Mouse (Mus musculus) forebrain, embryonic 14.5 days (tissue): ENCODE results near the gene Zfp984. TPM values are rescaled to one million over a fixed set of nuclear protein-coding genes. Genes with fewer than 3 reads are reported as not detected.
A peak's percentile ranks its signal among the peaks of the same experiment; 100 is the strongest.
"Not testable (repeated sequence)": the region's sequence is repeated elsewhere in the genome, so short reads cannot be mapped to it uniquely, and the experiment has no call there.

ENCODE experiments used
- ATAC-seq: fragments of 200-750 bp; cut with Nextera tagmentation; 2 replicates; pipeline ENCODE4 v1.8.0; 2017; ENCODE audit warnings: mild to moderate bottlenecking, moderate library complexity
- DNase-seq: peaks from one replicate; pipeline ENCODE4 v3.0.0-alpha.2; 2015; ENCODE audit warnings: low spot score
- H3K27ac ChIP-seq: fragments of 300-500 bp; sonication (generic); 2 replicates; pipeline ENCODE4 v1.5.1; 2014; ENCODE audit warnings: low read depth, mild to moderate bottlenecking, control low read depth, low read length, moderate library complexity
- H3K27me3 ChIP-seq: fragments of 300-500 bp; sonication (generic); replicated peaks from 2 replicates; pipeline ENCODE4 v1.6.1; 2014; ENCODE audit warnings: low read length, control low read depth, mixed read lengths; ENCODE audit not compliant: control insufficient read depth, insufficient read depth
- H3K36me3 ChIP-seq: fragments of 300-500 bp; sonication (generic); 2 replicates; pipeline ENCODE4 v1.6.1; 2014; ENCODE audit warnings: low read length, control low read depth; ENCODE audit not compliant: control insufficient read depth, insufficient read depth
- H3K4me1 ChIP-seq: fragments of 300-500 bp; sonication (generic); 2 replicates; pipeline ENCODE4 v1.6.1; 2014; ENCODE audit warnings: antibody characterized with exemption, low read length, control low read depth; ENCODE audit not compliant: control insufficient read depth, insufficient read depth
- H3K4me2 ChIP-seq: fragments of 300-500 bp; sonication (generic); 2 replicates; pipeline ENCODE4 v1.6.1; 2014; ENCODE audit warnings: mild to moderate bottlenecking, control low read depth, low read length
- H3K4me3 ChIP-seq: fragments of 300-500 bp; sonication (generic); 2 replicates; pipeline ENCODE4 v1.5.1; 2014; ENCODE audit warnings: low read depth, low read length, control low read depth
- H3K9ac ChIP-seq: fragments of 300-500 bp; sonication (generic); 2 replicates; pipeline ENCODE4 v1.6.1; 2014; ENCODE audit warnings: mild to moderate bottlenecking, low read length, control low read depth, moderate library complexity
- H3K9me3 ChIP-seq: fragments of 300-500 bp; sonication (generic); replicated peaks from 2 replicates; pipeline ENCODE4 v1.6.1; 2016; ENCODE audit warnings: low read length, control low read depth, mixed read lengths; ENCODE audit not compliant: control insufficient read depth
- WGBS: fragments of 180-500 bp; shearing (Covaris S2); extraction: QIAGEN DNeasy Blood & Tissue Kit; methylation state at CpG from one replicate; pipeline ENCODE4 v1.1.7; 2014; 5-methylcytosine and 5-hydroxymethylcytosine counted together
- polyA plus RNA-seq: library from polyadenylated mRNA; unstranded; fragments of >200 nt; fragmentation: Nextera tagmentation; extraction: Ambion mirVana; gene quantifications from 2 replicates; pipeline ENCODE4 v1.2.1, GENCODE M21; 2014

Gene Zfp984
- polyA plus RNA-seq, result 6.1 and 6.2 TPM in 2 replicates

DNA sequence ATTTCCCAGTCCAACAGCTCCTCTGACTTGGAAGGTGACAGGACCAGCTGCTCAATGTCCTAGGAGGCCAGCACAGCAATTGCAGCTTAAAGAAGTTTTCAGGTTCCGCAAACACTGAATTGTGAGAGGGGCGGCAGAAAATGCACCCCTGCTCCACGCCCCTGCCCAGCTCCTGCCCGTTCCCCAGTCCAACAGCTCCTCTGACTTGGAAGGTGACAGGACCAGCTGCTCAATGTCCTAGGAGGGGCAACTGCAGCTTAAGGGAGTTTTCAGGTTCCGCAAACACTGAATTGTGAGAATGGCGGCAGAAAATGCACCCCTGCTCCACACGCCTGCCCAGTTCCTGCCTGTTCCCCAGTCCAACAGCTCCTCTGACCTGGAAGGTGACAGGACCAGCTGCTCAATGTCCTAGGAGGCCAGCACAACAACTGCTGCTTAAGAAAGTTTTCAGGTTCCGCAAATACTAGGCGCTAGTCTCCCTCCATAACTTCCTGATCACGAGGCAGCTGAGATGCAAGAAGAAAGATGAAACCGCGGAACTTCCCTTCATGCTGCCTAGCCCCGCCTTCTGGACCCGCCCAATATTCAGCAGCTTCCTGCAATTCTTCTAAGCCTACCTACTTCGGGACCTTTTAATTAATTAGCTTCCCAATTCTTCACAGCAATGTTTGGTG is at the start of gene Zfp984:
Zfp984 (minus strand) TSS at position 497 of the 674 bp plus-strand sequence.
- 13% methylated on average over 15 of the region's 15 CpGs for WGBS
- H3K4me2 ChIP-seq, result peak within 1 kb of the TSS; percentile 59
- peak within 1 kb of the TSS; percentile 56 for H3K9ac ChIP-seq
- H3K4me1 ChIP-seq, H3K36me3 ChIP-seq, H3K27ac ChIP-seq, H3K9me3 ChIP-seq, H3K27me3 ChIP-seq: not testable (repeated sequence)
- H3K4me3 ChIP-seq, result peak within 1 kb of the TSS; percentile 38
- DNase-seq (peak; percentile 56), ATAC-seq (peak; percentile 70)

DNA sequence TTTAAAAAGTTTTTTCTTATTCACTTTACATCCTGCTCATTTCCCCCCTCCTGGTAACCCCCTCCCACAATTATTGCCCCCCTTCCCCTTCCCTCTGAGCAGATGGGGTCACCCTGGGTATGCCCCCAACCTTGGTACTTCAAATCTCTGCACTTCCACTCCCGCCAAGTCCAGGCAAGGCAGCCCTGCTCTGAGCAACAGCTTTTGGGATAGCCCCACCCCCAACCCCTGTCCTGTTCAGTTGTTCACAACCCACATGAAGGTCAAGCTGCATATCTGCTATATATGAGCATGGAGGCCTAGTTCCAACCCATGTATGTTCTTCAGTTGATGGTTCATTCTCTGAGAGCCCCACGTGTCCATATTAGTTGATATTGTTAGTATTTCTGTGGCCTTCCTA is 41.2 kb upstream of the Zfp984 start:
- Histone ChIP-seq H3K27me3 (no peaks in the 10 kb centered on the region), H3K4me2 (no peak overlapping the region), H3K4me1 (peaks cover 10% of the 10 kb centered on the region), H3K9ac (no peak overlapping the region), H3K36me3 (no peaks in the 10 kb centered on the region), H3K4me3 (no peak overlapping the region), H3K27ac (no peak overlapping the region), H3K9me3 (no peaks in the 10 kb centered on the region)
- DNase-seq, result no peak
- WGBS, result 80% methylated on average over 2 of the region's 2 CpGs
- no peak for ATAC-seq

DNA sequence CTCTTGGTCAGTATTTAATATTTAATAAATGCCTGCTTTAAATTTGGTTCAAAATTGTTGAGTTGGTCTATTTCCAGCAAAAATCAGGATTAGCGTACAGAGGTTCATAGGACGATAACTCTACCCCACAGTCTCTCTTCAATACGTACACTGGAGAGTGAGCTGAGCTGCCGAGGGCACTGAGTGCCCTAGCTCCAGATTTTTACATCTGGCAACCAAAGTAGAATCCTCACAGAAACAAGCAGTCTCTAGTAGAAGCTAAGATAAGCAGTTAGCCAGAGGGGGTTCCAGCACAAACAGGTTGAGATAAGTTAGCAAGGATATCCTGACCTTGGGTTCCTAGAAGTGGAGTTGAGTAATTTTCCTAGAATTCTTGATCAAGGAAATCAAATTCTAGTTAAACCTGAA is 39.0 kb upstream of the Zfp984 start:
- Histone ChIP-seq H3K36me3 (peaks cover 8% of the 10 kb centered on the region), H3K9ac (peak overlapping the region; percentile 72), H3K4me1 (peaks cover 10% of the 10 kb centered on the region), H3K4me3 (peak overlapping the region; percentile 75), H3K9me3 (peaks cover 7% of the 10 kb centered on the region; the same call in 1 of the 2 replicates), H3K27me3 (no peaks in the 10 kb centered on the region), H3K27ac (no peak overlapping the region), H3K4me2 (peak overlapping the region; percentile 75)
- WGBS, result 6% methylated on average over 4 of the region's 4 CpGs
- DNase-seq (no peak), ATAC-seq (peak; percentile 76)

DNA sequence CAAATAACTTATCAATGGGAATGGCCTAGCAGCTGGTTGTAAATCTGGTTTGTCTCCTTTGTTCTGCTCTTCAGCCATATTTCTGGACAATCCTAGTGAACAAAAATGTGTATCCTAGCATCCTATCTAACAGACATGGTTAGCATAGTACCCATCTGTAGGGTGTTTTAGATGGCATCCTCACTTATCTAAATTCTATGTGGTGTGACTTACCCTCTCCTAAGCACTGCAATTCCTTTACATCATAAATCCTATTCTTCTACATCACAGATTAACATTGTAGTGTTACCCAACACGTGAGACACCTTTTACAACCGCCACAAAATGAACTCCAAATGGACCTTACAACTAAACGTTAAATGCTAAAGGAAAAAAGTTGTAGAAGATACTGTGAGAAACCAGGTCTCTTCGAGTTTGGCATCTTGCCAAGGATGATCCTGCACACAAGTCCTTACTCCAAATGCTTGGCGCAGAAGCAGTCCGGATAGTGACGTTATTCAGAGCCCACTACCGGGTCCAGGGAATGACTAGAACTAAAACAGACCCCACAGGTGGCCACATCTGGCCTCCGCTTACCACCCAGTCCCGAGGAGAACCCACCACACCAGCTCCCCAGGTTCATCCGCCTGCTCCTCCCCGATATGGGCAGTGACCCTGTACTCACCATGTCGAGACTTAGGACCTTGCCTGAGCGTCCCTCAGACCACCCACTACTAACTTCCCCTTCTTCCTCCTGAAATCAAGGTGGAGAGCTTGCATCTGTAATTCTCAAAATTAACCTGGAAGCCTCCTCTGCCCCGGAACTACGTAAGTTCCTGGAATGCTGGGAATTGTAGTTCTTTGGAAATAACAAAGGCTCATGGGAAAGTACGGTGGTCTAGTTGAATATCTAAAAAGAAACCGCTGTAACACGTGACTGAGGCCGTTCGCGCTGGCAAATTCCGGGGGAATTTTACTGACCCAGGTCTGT is 38.3 kb upstream of the Zfp984 start, which contains the start of gene Zfp933:
Zfp933 (minus strand) TSS at position 753 of the 970 bp plus-strand sequence.
- H3K27ac ChIP-seq, result no peak within 1 kb of the TSS
- ATAC-seq, result peak; percentile 92
- H3K4me1 ChIP-seq, result peaks cover 10% of the 10 kb centered on the region
- peak within 1 kb of the TSS; percentile 72 for H3K9ac ChIP-seq
- no peaks in the 10 kb centered on the region for H3K27me3 ChIP-seq
- H3K4me2 ChIP-seq, result peak within 1 kb of the TSS; percentile 75
- DNase-seq, result peak; percentile 98
- H3K36me3 ChIP-seq, result peaks cover 10% of the 10 kb centered on the region
- H3K4me3 ChIP-seq, result peak within 1 kb of the TSS; percentile 75
- H3K9me3 ChIP-seq, result peaks cover 14% of the 10 kb centered on the region
- 7% methylated on average over 23 of the region's 23 CpGs for whole genome bisulfite sequencing

DNA sequence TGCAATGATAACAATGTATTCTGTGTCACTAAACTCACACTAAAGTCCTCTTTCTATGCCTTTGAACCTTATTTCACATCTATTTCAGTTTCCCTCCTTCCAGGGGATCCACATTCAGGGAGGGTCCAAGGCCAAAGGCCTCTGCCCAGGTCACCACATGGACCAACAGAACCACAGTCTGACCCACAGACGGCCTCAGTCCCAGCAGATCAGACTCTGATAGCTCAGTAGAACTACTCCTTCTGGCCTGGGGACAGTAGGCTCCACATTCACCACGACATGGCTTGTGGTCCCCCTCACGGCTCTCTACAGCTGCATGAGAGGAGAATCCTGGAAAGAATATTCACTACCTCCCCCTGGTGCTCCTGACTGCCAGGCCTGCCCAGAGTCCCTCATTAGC is 33.3 kb upstream of the Zfp984 start:
- Histone ChIP-seq H3K27ac (no peak overlapping the region), H3K27me3 (no peaks in the 10 kb centered on the region), H3K4me1 (peaks cover 5% of the 10 kb centered on the region; the same call in 1 of the 2 replicates), H3K36me3 (peaks cover 16% of the 10 kb centered on the region), H3K4me2 (no peak overlapping the region), H3K4me3 (no peak overlapping the region), H3K9ac (no peak overlapping the region), H3K9me3 (peaks cover 32% of the 10 kb centered on the region)
- ATAC-seq (no peak), DNase-seq (no peak)
- 89% methylated on average over 3 of the region's 3 CpGs for WGBS

DNA sequence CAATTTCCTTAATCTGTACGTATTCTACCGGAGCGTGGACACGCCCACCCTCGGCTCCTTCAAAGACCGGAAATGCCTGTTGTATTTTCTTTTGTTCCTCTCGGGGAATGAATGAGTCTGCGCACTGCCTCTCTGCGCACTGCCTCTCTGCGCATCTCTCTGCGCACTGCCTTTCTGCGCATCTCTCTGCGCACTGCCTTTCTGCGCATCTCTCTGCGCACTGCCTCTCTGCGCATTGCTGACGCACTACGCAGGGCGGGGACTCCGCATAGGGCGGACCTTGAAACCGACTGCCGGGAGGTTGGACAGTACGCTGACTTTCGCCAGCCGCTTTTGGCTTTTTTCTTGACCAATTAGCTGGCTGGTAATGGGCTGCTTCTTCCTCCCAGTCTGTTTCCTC is 29.7 kb upstream of the Zfp984 start:
- not testable (repeated sequence) for H3K4me3 ChIP-seq, H3K27me3 ChIP-seq, H3K27ac ChIP-seq, H3K36me3 ChIP-seq, H3K4me2 ChIP-seq, DNase-seq, H3K4me1 ChIP-seq, ATAC-seq, H3K9ac ChIP-seq
- 100% methylated on average over 12 of the region's 26 CpGs for WGBS
- H3K9me3 ChIP-seq, result peaks cover 31% of the 10 kb centered on the region

DNA sequence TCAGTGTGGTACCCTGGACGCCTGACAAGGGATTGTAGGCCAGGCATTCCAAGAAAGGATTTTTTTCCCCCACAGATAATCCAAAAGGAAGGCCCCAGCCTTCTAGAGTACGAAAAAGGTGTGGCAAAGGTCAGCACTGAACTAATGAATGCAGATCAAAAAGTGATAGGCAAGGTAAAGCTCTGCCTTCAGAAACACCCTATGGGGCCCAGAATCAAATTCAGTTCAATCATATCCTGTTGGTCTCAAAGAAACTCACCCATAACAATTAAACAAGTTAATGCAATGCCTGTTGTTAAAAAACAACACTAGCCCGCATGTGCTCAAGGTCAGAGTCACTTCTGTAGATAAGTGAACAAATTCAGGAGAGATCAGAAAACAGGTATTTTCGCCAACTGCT is 14.8 kb upstream of the Zfp984 start:
- ATAC-seq (no peak), DNase-seq (no peak)
- H3K9ac ChIP-seq, result no peak overlapping the region
- H3K36me3 ChIP-seq, result peaks cover 48% of the 10 kb centered on the region
- no peak overlapping the region for H3K4me2 ChIP-seq
- H3K4me1 ChIP-seq, result no peaks in the 10 kb centered on the region
- H3K27ac ChIP-seq, result no peak overlapping the region
- no peak overlapping the region for H3K4me3 ChIP-seq
- H3K9me3 ChIP-seq, result peaks cover 56% of the 10 kb centered on the region
- WGBS, result 96% methylated on average over 4 of the region's 4 CpGs
- H3K27me3 ChIP-seq, result no peaks in the 10 kb centered on the region

DNA sequence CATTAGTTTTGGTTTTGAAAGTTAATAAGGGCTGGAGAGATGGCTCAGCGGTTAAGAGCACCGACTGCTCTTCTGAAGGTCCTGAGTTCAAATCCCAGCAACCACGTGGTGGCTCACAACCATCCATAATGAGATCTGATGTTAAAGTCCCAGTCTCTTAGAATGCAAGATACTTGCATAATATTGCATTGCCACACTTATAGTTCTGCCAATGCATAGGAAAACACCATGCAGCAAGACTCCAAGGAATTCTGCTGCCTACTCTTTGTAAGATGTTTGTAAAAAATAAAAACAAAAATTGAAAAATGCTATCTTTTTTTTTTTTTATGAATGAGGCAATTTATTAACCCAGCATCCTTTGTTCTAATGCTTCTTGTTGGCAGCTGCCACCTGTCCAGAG is 11.8 kb upstream of the Zfp984 start:
- H3K27me3 ChIP-seq, H3K4me1 ChIP-seq, H3K27ac ChIP-seq, H3K4me2 ChIP-seq, H3K9ac ChIP-seq, H3K4me3 ChIP-seq, DNase-seq, ATAC-seq: not testable (repeated sequence)
- WGBS, result 85% methylated on average over 3 of the region's 3 CpGs
- H3K36me3 ChIP-seq, result peaks cover 27% of the 10 kb centered on the region
- peaks cover 44% of the 10 kb centered on the region for H3K9me3 ChIP-seq
